Mouse (Mus musculus): ENCODE measurements around the gene Phf20.

- no peak for TF ChIP-seq CTCF (IDR thresholded peaks at IDR 0.05; ENCODE audit: low read depth)
- no peak for TF ChIP-seq EP300 (IDR thresholded peaks at IDR 0.05; ENCODE audit: low read depth)
These were observed 159.8 kb downstream of the Phf20 start for GRCm38 (mm10) chr2:156356031-156356430.

All from liver, embryonic 14.5 days (tissue).